Mouse (Mus musculus) lung, embryonic 14.5 days (tissue): ENCODE data around the gene Fam102b. TPM values are rescaled to one million over a fixed set of nuclear protein-coding genes. Genes with fewer than 3 reads are reported as not detected.
A peak's percentile ranks its signal among the peaks of the same experiment; 100 is the strongest.

ENCODE experiments used
- ATAC-seq: fragments of 200-750 bp; cut with Nextera tagmentation; 2 replicates; pipeline ENCODE4 v1.8.0; 2017; ENCODE audit warnings: mild to moderate bottlenecking, moderate TSS enrichment, moderate library complexity; ENCODE audit not compliant: insufficient read depth
- DNase-seq: peaks from one replicate; pipeline ENCODE4 v3.0.0-alpha.2; 2015
- H3K27ac ChIP-seq: fragments of 300-500 bp; sonication (generic); 2 replicates; pipeline ENCODE4 v1.5.1; 2014; ENCODE audit warnings: low read depth, mild to moderate bottlenecking, moderate library complexity
- H3K27me3 ChIP-seq: fragments of 300-500 bp; sonication (generic); 2 replicates; pipeline ENCODE4 v1.6.1; 2014; ENCODE audit warnings: low read length, control low read depth; ENCODE audit not compliant: insufficient read depth
- H3K36me3 ChIP-seq: fragments of 300-500 bp; sonication (generic); 2 replicates; pipeline ENCODE4 v1.6.1; 2014; ENCODE audit warnings: control low read depth; ENCODE audit not compliant: insufficient read depth
- H3K4me1 ChIP-seq: fragments of 300-500 bp; sonication (generic); 2 replicates; pipeline ENCODE4 v1.6.1; 2014; ENCODE audit warnings: antibody characterized with exemption, control low read depth; ENCODE audit not compliant: insufficient read depth
- H3K4me2 ChIP-seq: fragments of 300-500 bp; sonication (generic); 2 replicates; pipeline ENCODE4 v1.6.1; 2014; ENCODE audit warnings: mild to moderate bottlenecking
- H3K4me3 ChIP-seq: fragments of 300-500 bp; sonication (generic); 2 replicates; pipeline ENCODE4 v1.5.1; 2014; ENCODE audit warnings: low read depth, low read length
- H3K9ac ChIP-seq: fragments of 300-500 bp; sonication (generic); 2 replicates; pipeline ENCODE4 v1.6.1; 2014
- H3K9me3 ChIP-seq: fragments of 300-500 bp; sonication (generic); 2 replicates; pipeline ENCODE4 v1.6.1; 2016; ENCODE audit warnings: low read depth, low read length, control low read depth
- CTCF ChIP-seq: IDR thresholded peaks from 2 replicates; pipeline ENCODE4 v1.5.1; 2016; ENCODE audit warnings: antibody characterized with exemption, low read depth
- WGBS: fragments of 180-500 bp; shearing (Covaris S2); extraction: QIAGEN DNeasy Blood & Tissue Kit; methylation state at CpG from one replicate; pipeline ENCODE4 v1.1.7; 2014; 5-methylcytosine and 5-hydroxymethylcytosine counted together
- polyA plus RNA-seq: library from polyadenylated mRNA; unstranded; fragments of >200 nt; fragmentation: Nextera tagmentation; extraction: Ambion mirVana; gene quantifications from 2 replicates; pipeline ENCODE4 v1.2.1, GENCODE M21; 2014

Fam102b gene
- polyA plus RNA-seq, 1 experiment from 2014 or later: 18.0 TPM

GRCm38 (mm10) chr3:109010489-109011260, 16.7 kb downstream of the Fam102b start:
- ATAC-seq (peak; percentile 92), DNase-seq (peak; percentile 91)
- peak overlapping the region; percentile 65 for H3K27ac ChIP-seq
- no peak overlapping the region for H3K4me3 ChIP-seq
- no peaks in the 10 kb centered on the region for H3K36me3 ChIP-seq
- no peaks in the 10 kb centered on the region for H3K9me3 ChIP-seq
- 8% methylated on average over 7 of the region's 7 CpGs for WGBS
- H3K4me1 ChIP-seq: peaks cover 12% of the 10 kb centered on the region
- H3K9ac ChIP-seq: no peak overlapping the region
- no peaks in the 10 kb centered on the region for H3K27me3 ChIP-seq
- no peak for TF ChIP-seq CTCF
- H3K4me2 ChIP-seq: peak overlapping the region; percentile 31

GRCm38 (mm10) chr3:109008180-109008579, 19.2 kb downstream of the Fam102b start:
- H3K9ac ChIP-seq: no peak overlapping the region
- WGBS: 84% methylated on average over 5 of the region's 5 CpGs
- H3K27me3 ChIP-seq: no peaks in the 10 kb centered on the region
- no peak for DNase-seq
- H3K4me1 ChIP-seq: peaks cover 12% of the 10 kb centered on the region
- no peak for ATAC-seq
- H3K27ac ChIP-seq: no peak overlapping the region
- H3K4me2 ChIP-seq: no peak overlapping the region
- no peaks in the 10 kb centered on the region for H3K36me3 ChIP-seq
- no peak for TF ChIP-seq CTCF
- no peaks in the 10 kb centered on the region for H3K9me3 ChIP-seq
- no peak overlapping the region for H3K4me3 ChIP-seq

- WGBS: 78% methylated on average over 5 of the region's 5 CpGs
- Histone ChIP-seq H3K27me3 (no peaks in the 10 kb centered on the region), H3K9ac (no peak overlapping the region), H3K4me1 (peaks cover 8% of the 10 kb centered on the region; the same call in 1 of the 2 replicates), H3K9me3 (no peaks in the 10 kb centered on the region), H3K4me2 (no peak overlapping the region), H3K4me3 (no peak overlapping the region), H3K36me3 (peaks cover 11% of the 10 kb centered on the region; the same call in 1 of the 2 replicates), H3K27ac (no peak overlapping the region)
- ATAC-seq: no peak
- no peak for DNase-seq
- TF ChIP-seq CTCF: no peak
Observed at GRCm38 (mm10) chr3:109005777-109006176, 21.6 kb downstream of the Fam102b start.

- H3K27me3 ChIP-seq: no peaks in the 10 kb centered on the region
- WGBS: 75% methylated on average over 1 of the region's 1 CpGs
- H3K36me3 ChIP-seq: peaks cover 11% of the 10 kb centered on the region; the same call in 1 of the 2 replicates
- no peak for TF ChIP-seq CTCF
- H3K4me1 ChIP-seq: no peaks in the 10 kb centered on the region
- no peak overlapping the region for H3K4me3 ChIP-seq
- no peak overlapping the region for H3K9ac ChIP-seq
- no peak for ATAC-seq
- no peak for DNase-seq
- H3K27ac ChIP-seq: no peak overlapping the region
- no peaks in the 10 kb centered on the region for H3K9me3 ChIP-seq
- no peak overlapping the region for H3K4me2 ChIP-seq
Observed at GRCm38 (mm10) chr3:108999173-108999572, 28.2 kb downstream of the Fam102b start.

- Histone ChIP-seq H3K27ac (no peak overlapping the region), H3K36me3 (peaks cover 13% of the 10 kb centered on the region; the same call in 1 of the 2 replicates), H3K27me3 (no peaks in the 10 kb centered on the region), H3K4me3 (no peak overlapping the region), H3K4me2 (0 out of 2 replicates have a peak overlapping the region, but pooled peaks have one; percentile 18), H3K9me3 (no peaks in the 10 kb centered on the region), H3K4me1 (no peaks in the 10 kb centered on the region), H3K9ac (no peak overlapping the region)
- 60% methylated on average over 4 of the region's 4 CpGs for WGBS
- DNase-seq (no peak), ATAC-seq (no peak)
- no peak for TF ChIP-seq CTCF
Observed at GRCm38 (mm10) chr3:108997762-108998161, 29.6 kb downstream of the Fam102b start.

GRCm38 (mm10) chr3:108997284-108997683, 30.1 kb downstream of the Fam102b start:
- Histone ChIP-seq H3K4me3 (no peak overlapping the region), H3K9ac (no peak overlapping the region), H3K27me3 (no peaks in the 10 kb centered on the region), H3K9me3 (no peaks in the 10 kb centered on the region), H3K36me3 (peaks cover 14% of the 10 kb centered on the region), H3K27ac (no peak overlapping the region), H3K4me2 (0 out of 2 replicates have a peak overlapping the region, but pooled peaks have one; percentile 18), H3K4me1 (no peaks in the 10 kb centered on the region)
- no peak for TF ChIP-seq CTCF
- DNase-seq (peak; percentile 23), ATAC-seq (no peak)
- WGBS: 47% methylated on average over 11 of the region's 11 CpGs

- no peaks in the 10 kb centered on the region for H3K27me3 ChIP-seq
- H3K4me2 ChIP-seq: no peak overlapping the region
- no peak for DNase-seq
- no peak overlapping the region for H3K9ac ChIP-seq
- H3K9me3 ChIP-seq: no peaks in the 10 kb centered on the region
- H3K4me1 ChIP-seq: no peaks in the 10 kb centered on the region
- peaks cover 13% of the 10 kb centered on the region for H3K36me3 ChIP-seq
- no peak for ATAC-seq
- H3K27ac ChIP-seq: no peak overlapping the region
- no peak overlapping the region for H3K4me3 ChIP-seq
- WGBS: 81% methylated on average over 2 of the region's 2 CpGs
- TF ChIP-seq CTCF: no peak
Observed at GRCm38 (mm10) chr3:108995379-108995778, 32.0 kb downstream of the Fam102b start.
